Mouse (Mus musculus): Measurements from ENCODE around the gene Etv1.
"Not testable (repeated sequence)": the region's sequence is repeated elsewhere in the genome, so short reads cannot be mapped to it uniquely, and the experiment has no call there.

Etv1 gene

DNA sequence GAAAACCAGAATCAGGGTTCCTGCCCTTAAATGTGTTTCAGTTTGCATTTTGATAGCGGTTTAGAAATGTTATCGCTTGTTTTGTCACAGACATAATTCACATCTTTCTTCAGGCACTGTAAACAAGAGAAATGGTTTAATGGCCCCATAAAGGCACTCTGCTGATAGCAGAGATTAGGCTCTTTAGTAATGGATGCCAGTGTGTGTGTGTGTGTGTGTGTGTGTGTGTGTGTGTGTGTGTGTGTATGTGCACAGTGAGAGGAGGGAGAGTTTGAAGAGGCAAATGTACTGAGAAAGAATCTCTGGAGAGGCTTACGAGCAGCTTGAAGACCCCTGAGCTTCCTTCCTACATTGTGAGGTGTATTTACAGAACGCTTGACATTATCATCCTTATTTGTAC is 41.5 kb downstream of the Etv1 start:
- DNase-seq = no peak

DNA sequence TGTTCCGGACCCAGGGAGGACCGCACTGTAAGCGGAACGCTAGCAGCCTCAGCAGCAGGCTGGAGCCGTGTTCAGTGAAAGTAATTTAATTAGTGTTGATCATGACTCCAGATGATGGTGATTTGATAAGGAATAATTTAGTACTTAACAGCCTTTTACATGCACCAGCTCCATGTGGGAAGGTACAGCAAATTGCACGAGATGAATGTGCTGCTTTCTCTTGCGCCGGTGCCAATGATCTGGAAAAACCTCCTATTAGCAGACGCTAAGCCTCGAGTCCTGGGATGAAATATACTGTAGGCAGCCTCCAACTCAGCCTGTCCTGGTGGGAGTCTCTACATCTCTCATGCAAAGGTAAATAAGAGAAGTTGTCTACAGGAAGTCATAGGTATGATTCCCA is 45.2 kb downstream of the Etv1 start:
- DNase-seq = peak; percentile 35

DNA sequence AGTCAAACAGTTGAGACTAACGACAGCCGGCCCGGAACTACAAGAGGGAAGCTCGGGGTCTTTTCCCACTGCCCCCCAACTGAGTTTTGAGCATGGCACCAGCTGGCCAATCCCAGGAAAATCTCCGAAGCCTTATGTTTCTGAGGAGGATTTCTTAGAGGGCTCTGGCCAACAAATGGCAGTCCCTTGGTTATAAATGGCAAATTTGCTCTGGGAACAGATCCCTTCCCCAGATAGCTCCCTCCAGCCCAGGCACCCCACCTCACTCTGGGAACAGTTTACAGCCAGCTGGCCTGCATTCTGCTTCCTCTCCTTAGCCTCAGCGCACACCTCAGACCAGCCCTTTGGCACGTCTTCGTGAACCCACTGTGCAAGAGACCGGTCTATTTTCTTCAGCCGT is 53.8 kb downstream of the Etv1 start:
- DNase-seq = peak; percentile 93

DNA sequence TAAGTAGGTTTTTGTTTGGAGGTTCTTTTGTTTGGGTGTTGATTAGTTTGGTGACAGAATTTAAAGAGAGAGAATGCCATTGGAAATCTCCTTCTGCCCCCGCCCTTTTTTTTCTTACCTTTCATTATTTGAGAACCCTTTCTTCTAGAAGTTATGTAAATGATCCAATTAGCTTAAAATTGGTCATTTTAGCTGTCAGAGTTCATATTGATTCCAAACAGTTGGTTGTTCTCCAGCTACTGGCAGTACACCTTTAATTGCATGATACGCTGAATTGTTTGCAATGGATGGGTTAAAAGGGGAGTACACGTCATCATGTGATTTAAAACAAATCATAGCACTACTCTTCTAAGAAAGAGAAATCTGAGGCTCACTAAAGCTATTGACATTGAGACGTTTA is 55.4 kb downstream of the Etv1 start:
- no peak for DNase-seq

DNA sequence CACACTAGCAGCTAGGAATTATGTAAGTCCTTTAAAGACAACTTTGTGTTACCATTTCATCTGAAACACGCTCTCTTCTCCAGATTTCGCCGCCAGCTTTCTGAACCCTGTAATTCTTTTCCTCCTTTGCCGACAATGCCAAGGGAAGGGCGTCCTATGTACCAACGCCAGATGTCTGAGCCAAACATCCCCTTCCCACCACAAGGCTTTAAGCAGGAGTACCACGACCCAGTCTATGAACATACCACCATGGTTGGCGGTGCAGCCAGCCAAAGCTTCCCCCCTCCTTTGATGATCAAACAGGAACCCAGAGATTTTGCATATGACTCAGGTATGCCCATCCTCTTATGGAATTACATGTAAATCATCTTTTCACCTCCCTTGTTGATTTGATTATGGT is 55.8 kb downstream of the Etv1 start:
- DNase-seq = not testable (repeated sequence)

DNA sequence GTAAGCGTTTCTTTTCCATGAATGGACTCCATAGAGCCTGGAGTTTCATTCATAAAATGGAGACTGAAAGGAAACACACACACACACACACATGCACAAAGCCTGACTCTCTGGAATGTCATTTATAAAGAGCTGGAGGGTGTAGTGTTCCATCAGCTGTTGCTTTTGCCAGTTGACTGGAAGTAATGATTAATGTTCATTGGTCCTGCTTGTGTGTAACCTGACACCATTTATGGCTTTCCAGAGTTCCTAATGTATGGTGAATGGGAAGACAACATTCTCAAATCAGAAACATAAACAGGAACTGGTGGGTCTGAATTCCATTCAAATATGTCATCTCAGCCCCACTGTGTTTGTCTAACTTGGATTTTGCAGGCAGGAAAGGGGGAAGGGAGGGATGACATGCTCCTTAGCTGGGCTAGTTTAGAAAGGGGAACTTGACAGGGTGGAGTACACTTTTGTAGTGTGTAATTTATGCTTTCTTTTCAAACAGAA is 64.7 kb downstream of the Etv1 start:
- no peak for DNase-seq

DNA sequence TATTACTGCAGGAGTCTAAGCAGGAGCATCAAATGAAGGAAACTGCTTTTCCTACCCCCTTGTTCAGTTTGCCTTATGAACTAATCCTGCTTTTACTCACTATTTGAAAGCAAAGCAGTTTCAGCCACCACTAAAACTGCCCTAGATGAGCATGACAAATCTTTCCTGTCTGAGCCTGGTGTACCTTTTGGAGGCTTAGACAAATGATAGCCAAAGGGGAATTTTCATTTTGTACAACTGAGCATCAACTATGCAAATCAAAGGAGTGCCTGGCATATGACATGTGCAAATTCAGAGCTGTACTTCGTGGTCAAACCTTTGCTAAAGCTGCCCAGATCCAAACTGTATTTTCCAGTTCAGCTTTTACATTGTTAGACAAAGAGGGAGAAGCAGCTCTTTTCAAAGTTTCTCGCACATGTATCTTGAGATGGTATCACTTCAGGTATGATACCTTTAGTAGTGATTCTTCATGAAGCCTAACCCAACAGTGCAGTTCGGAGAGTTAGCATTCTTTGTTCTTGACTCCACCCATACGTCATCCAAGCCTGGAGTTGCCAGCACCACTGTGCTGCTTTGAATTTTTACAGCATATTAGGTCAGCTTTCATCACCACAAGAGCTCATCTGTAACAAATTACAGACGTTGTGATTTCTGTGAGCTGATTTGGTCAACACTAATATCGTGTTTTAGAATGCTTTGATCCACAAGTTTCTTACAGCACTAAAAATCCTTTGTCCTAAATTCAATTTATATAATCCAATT is 68.5 kb downstream of the Etv1 start:
- DNase-seq = no peak

DNA sequence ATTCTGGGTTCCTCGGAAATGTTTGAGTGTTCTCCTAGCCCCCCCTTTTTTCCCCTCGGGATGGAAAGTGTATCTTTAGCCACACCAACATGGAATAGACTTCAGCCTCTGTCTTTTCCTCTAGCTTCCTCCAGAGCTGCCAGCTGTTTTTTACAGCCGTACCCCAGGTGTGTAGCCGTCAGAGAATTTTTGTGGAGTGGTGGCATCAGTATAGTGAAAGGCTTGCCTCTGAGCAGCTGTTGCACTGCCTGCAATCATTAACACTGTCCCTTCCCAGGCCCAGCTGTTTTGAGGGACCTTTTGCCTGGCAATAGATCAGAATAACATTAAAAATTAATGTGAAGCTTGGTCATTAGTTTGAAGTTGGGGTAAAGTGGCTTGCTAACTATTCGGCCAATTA is 70.8 kb downstream of the Etv1 start:
- no peak for DNase-seq

DNA sequence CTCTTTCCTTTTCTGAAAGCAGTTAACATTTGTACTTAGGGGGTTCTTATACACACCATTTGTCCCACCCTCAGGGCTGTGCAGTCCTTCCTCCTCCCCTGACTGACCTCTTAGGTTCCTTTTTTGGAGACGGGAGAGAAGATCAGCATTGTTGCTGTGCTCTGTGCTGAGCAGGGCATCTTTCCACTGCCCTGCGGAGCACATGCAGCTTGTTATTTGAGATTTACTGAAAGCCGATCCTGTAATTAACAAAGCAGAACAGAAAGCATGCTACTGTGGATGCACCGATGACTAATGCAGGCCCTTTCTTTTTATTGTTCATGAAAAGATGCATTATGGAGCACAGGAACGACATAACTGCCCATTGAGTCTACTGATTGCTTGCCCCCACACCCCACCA is 75.1 kb downstream of the Etv1 start:
- no peak for DNase-seq

DNA sequence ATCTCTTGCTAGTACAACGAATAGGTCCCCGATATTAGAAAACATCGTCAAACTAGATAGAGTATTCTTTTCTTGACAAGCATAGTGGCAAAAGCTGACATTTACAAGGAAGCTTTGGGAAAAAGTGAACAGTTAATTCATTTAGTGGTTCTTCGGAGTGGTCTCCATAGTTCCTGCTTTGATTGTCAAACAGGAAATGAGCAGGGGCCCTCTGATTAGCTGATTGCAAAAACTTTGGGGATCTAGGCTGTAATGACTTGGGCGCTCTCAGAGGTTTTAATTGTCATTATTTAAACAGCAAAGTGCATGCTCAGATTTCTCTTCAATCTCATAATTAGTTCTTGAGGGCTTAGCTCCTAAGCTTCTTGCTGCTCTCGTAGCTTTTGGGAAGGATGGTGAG is 75.6 kb downstream of the Etv1 start:
- DNase-seq = no peak

DNA sequence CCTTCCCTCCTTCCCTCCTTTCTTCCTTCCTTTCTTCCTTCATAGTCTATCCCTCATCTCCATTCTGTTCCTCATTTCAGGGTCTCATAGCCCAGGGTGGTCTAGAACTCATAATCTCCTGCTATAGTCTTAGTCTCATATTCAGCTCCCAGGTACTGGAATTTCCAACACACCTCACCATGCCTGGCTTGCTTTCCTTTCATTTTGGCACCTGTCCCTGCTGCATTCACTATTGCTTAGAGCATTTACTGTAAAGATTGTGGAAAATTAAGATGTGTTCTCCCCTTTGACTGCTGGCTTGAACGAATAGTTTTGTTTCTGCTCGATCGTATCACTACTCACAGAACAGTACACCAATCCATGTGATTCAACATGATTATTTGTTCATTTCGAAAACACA is 80.5 kb downstream of the Etv1 start:
- DNase-seq = no peak

DNA sequence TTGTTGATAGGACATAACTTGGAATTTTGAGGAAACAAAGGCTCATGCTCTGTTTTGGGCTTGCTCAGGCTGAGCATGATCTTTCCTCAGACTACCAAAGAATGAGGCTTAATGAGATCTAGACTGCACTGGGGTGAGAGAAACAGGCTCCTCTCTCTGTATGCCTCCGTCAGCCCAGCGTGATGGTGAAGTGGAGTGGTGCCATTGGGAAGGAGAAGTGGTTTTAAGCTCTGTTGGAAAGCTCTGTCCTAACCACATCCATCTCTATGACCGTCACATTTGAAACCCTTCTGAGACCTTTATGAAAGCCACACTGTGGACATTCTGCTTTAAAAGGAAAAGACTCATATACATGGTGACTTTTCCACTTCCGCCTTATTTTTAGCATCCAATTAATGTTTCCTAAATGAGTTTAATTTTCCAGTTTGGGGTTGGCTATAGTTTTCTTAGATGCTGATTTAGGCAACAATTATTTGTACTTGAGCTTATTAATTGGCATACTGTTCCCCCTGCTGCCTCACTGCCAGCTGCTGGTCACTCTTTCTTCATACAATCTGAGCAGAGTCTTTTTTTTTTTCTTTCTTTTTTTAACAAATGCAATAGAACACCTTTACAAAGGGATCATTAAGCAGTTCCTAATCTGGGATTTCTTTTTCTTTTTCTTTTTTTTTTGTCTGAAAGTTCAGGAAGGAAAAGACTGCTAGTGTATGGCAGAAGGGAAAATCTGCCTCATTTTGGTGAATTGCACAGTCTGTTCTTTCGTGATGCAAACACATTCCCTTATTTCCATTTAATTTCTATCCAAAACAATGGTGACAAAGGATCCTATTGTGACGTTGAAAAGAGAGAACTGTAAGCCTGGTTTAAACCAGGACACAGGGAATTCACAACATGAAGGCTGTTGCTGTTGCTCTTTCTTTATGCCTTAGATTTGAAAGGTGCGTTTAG is 81.3 kb downstream of the Etv1 start:
- no peak for DNase-seq

DNA sequence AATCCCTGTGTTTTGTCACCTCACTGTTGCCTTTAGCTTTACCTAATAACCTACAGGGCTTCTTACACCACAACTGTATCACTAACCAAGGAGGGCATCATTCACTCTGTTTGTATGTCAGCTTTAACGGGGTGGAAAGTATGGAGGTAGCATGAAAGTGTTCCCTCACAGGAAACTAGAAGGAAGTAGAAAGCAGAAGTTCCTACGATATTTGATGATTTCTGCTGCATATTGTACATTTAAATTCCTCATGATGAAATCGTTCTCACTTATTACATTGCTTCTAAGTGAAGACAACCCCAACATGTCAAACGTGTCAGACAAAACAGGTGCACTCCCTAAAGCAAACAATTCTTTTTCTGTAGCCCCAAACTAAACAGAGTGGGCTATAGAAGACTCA is 84.2 kb downstream of the Etv1 start:
- no peak for DNase-seq

DNA sequence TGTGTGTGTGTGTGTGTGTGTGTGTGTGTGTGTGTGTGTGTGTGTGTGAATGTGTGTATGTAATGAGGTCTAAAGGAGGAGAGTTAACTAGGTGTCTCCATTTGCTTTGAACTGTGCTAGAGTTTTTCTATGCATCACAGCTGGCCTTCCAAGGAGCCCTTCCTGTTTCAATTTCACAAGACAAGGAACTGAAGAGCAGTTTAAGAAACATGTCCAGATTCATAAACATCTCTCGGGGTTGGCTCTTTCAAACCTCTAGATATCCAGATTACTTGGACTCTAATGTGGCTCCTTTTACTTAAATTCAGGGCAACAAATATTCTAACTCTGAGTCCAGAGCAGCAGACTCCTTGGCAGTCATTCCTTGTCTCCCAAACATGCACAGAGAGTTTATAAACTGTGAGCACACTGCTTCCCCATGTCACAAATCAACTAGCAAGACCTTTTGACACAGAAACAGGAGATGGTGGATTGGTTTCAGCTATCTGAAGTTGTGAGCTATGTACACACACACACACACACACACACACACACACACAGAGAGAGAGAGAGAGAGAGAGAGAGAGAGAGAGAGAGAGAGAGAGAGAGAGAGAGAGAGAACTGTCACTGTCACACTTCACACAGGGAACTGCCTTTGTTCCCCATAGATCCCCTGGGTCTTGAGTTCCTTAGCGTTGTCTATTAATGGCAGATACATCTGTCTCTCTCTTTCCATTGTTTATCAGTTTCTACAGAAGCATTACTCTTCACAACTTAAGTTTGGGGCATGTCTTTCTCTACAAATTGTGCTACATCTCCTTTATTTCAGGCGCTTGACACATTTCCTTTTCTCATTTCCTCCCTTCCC is 85.0 kb downstream of the Etv1 start:
- DNase-seq = no peak

DNA sequence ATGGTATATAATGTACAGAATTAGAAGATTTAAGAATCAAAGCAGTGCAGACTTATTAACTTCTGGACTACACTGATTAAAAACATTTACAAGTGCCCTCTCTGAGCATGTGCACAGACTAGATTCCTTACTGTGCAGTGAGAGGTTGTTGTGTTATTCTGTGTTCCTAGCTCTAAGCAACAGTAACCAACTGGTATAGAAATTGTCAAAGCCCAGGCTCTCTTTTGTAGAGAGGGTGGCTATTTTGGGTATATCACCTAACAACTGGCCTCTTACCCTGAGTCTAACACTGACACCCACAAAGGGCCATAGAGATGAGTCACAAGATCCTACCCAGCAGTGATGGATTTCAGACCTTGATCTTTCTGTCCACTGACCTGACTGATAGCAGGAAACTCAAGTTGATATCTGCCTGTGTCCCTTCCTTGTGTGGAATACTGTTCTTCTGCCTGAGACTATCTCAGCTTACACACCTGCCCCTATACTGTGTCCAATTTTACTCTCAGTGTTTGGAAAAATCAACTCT is 95.4 kb downstream of the Etv1 start:
- DNase-seq = no peak

DNA sequence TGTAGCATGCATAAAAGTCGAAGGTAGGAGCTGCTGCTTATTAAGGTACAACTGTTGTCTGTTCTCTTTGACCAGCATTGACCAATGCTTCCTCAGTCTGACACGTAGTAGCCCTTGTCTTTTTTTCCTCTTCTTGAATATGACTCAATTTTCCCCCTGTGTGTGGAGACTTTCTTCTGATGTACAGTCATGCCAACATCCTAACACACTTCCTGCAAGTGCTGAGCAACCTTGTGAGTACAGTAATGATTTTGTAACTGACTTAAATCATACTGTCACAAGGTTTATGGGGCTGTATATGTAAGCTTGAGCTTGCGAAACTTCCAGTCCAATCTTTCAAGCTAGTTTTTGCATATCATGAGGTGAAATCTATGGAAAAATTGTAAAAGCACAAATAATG is 125.3 kb downstream of the Etv1 start:
- DNase-seq = no peak

DNA sequence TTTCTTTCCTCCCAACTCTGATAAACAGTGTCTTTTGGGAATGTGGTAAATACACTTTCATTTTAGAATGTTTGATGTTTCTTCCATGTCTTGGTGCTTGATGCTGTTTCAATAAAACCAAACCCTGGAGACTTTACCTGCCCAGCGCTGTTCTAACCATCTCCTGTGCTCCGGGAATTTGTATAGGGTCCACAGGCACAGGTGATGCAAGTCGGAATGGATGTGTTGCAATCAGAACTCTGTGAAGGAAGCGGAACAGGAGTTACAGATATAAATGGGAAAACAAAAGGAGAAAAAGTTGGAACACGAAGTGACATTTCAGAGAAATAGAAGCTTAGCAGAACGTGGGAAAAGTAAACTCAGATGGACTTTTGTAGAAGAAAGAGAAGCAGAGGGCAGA is 127.1 kb downstream of the Etv1 start:
- no peak for DNase-seq

DNA sequence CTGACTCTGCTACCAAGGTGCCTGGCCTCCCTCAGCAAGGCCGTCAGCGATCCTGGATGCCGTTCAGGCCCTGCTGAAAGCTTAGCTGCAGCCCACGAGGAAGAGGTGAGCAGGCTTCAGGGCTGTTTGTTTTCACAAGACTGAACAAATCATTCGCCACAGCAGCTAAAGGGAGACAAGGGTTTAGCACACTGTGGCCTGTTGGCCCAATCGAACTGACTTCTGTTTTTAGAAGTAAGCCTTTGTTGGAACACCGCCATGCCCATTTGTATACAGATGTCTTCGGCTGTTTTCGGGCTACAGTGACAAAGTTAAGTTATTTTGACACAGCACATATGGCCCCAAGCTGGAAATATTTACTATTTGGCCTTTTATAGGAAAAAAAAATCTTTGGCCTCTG is 127.6 kb downstream of the Etv1 start:
- DNase-seq = peak; percentile 16

DNA sequence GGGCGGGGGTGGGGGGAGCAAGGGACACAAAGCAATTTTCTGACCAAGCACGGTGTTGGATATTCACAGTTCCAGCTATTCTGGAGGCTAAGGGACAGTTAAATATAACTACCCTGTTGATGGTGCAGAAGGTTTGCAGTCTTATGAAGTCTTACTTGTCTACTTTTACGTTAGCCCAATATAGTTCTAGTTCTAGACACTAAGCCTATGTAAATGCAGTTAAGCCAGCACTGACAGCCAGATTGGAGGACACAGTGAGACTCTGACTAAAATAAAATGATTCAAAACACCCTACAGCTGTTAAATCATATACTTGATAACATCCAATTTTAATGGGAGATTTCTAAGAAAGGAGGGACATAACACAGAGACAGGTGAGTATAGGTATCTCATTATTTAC is 129.8 kb downstream of the Etv1 start:
- no peak for DNase-seq

Data from cerebellum, adult 11 months (tissue).